Mouse (Mus musculus) bone marrow macrophage, adult 2 months (primary cell): ENCODE data around the gene Pitpnc1.

Source experiments
- CTCF ChIP-seq: IDR thresholded peaks from 2 replicates; pipeline ENCODE4 v1.5.1; 2012; ENCODE audit warnings: low read depth, mild to moderate bottlenecking, low read length, moderate library complexity
- POLR2A ChIP-seq: IDR thresholded peaks from 2 replicates; pipeline ENCODE4 v1.6.1; 2012; ENCODE audit warnings: mild to moderate bottlenecking, low read depth, low read length, borderline replicate concordance

DNA sequence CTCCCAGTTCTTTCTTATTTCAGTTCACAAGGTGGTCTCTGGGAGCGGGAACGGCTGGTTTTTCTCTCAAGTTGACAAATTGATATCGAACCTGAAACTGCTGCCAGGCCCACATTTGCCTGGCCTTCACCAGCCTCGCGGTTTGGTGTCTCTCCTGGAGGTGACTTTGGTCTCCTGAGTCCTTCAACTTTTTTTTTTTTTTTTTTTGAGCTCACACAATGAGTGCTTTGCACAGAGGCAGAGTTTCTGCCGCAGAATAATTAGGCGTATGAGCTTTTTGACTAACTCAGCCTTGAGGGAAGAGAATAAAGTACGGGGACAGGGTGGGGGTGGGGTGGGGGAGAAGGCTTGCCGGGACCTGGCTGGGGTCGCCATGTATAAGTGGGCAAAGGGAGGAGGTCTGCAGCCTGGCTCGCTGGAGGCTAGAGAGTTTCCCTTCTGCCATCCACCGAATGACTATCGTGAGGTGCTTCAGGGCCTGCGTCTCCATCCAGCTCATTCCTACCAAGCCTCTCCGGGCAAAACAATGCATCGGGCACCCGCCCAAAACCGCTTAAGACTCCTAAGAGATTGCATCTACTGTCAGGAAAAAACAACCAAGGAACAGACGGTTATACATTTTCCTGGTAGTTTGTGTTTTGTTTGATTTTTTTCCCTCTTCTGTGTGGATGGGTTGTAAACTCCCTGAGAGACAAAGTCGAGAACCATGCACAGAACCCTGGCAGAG, 205.4 kb downstream of the Pitpnc1 start:
- TF ChIP-seq POLR2A = no peak
- no peak for TF ChIP-seq CTCF
